Mouse (Mus musculus): ENCODE results near the gene Zbtb37. TPM values are rescaled to one million over a fixed set of nuclear protein-coding genes. Genes with fewer than 3 reads are reported as not detected.
A peak's percentile ranks its signal among the peaks of the same experiment; 100 is the strongest.

Gene Zbtb37
- polyA plus RNA-seq, 1 experiment from 2014 or later: 11.3 TPM

DNA sequence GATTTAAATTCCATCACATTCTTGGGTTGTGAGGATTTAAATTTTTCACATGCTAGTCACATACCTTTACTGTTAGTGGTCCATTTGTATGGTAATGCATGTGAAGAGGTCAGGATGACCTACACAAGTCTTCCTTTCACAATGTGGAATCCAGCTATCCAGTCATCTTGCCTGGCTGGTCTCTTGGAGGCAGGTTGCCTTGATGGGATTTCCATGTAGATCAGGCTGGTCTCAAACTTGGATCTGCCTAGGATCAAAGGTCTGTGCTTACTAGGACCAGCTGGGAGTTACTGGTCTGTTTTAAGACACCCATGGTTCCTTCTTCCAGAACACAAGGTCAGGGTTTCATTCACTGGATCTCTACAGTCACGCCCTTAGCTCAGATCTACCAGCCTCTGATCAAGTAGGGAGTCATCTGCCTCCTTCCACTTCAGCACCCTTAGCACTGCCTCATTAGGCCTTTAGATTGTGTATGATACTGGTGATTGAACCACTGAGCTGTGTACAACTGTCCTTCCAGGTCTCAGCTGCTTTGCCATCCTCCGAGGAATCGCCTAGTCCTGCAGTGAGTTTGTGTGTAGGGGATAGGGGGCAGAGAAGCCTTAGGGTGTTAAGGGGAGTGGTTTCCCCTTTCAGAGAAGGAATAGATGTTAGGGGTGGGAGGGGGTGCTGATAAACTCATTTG is 5.2 kb upstream of the Zbtb37 start:
- Histone ChIP-seq H3K27ac (replicated peaks) (peak overlapping the region; percentile 75), H3K9me3 (no peaks in the 10 kb centered on the region), H3K4me1 (peaks cover 22% of the 10 kb centered on the region), H3K36me3 (peaks cover 73% of the 10 kb centered on the region), H3K4me2 (replicated peaks) (no peak overlapping the region), H3K27me3 (no peaks in the 10 kb centered on the region), H3K9ac (replicated peaks) (no peak overlapping the region), H3K4me3 (no peak overlapping the region)
- WGBS: 10% methylated on average over 3 of the region's 3 CpGs
- peak; percentile 23; the same call in 1 of the 2 replicates for ATAC-seq (ENCODE audit: low FRiP score, low read depth)

DNA sequence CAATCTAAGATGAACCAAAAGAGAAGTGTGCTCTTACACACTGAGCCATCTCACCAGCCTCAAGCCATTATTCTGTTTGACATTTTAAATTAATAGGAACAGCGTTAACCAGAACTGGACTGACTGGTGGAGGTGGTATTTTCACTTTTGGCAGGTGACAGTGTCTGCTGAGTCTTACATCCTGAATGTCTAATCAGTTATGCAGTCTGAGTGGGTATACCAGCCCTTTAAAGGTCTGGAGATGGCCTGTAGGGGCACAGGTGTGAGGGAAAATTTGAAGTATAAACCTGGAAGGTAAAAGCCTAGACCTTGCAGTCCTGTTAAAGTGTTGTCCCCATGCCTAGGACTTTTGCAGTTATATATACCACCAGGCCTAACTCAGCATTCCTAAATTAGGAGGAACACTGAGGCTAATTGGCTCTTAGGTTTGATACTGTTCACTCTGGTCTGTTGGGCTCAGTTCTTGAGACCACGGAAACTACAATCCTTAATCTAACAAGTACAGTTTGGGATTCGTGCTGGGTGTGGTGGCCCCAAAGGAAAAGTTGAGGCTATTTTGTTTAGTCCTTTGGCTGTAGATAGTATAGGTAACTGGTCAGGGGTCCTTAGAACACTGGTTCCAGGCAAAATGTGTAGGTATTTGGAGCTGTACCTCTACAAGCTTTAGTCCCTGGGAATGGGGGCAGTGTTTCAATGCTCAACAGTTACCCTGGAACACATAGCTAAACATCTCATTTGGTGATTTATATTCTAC is 4.5 kb upstream of the Zbtb37 start:
- WGBS: 11% methylated on average over 3 of the region's 3 CpGs
- Histone ChIP-seq H3K4me1 (peaks cover 22% of the 10 kb centered on the region), H3K9me3 (no peaks in the 10 kb centered on the region), H3K27me3 (no peaks in the 10 kb centered on the region), H3K4me2 (replicated peaks) (no peak overlapping the region), H3K9ac (replicated peaks) (no peak overlapping the region), H3K36me3 (peaks cover 66% of the 10 kb centered on the region), H3K27ac (replicated peaks) (peak overlapping the region; percentile 75), H3K4me3 (no peak overlapping the region)
- ATAC-seq (ENCODE audit: low FRiP score, low read depth): no peak

DNA sequence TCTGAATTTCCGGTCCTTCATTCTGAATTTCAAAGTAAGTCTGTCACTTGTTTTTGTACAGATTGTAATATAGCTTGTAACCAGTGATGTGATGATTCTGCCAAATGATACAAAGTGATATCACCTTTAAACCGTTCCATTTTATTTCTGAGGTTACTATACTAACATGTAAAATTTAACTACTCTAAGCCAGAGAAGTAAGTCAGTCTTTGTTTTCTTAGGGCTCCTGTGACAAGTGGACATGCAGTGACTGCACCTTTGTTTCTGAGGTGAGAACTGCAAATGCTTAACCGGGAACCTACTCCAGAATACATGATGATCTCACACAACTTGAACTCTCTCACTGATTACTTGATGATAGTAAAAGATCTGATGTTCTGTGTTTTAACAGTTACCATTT is 3.4 kb upstream of the Zbtb37 start:
- no peak for ATAC-seq (ENCODE audit: low FRiP score, low read depth)
- Histone ChIP-seq H3K9ac (replicated peaks) (no peak overlapping the region), H3K27ac (replicated peaks) (no peak overlapping the region), H3K4me2 (replicated peaks) (peak overlapping the region; percentile 90), H3K27me3 (no peaks in the 10 kb centered on the region), H3K4me3 (peak overlapping the region; percentile 88), H3K9me3 (no peaks in the 10 kb centered on the region), H3K4me1 (peaks cover 32% of the 10 kb centered on the region), H3K36me3 (peaks cover 63% of the 10 kb centered on the region)
- WGBS: 30% methylated on average over 3 of the region's 3 CpGs

DNA sequence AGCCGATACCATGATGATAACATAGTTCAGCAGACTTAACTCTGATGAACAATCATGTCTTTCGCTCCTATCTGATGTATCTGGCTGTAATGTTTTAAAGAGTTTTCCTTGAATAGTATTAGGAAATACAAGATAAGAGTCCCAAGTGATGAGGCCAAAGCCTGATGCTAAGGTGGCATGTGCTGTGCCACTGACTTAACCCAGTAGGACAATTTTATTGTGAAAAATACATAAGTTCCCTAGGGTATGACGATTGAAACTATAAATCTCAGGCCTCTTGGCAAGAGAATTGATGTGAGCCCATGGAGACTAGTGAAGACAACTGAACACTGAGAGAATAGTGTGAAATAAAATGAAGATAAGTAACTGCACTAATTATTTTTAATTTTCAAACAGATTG is 3.0 kb upstream of the Zbtb37 start:
- peaks cover 60% of the 10 kb centered on the region for H3K36me3 ChIP-seq
- H3K27ac ChIP-seq (replicated peaks): no peak overlapping the region
- H3K9me3 ChIP-seq: no peaks in the 10 kb centered on the region
- 31% methylated on average over 3 of the region's 3 CpGs for WGBS
- peak overlapping the region; percentile 90 for H3K4me2 ChIP-seq (replicated peaks)
- no peaks in the 10 kb centered on the region for H3K27me3 ChIP-seq
- peaks cover 33% of the 10 kb centered on the region for H3K4me1 ChIP-seq
- peak overlapping the region; percentile 88 for H3K4me3 ChIP-seq
- peak overlapping the region; percentile 57 for H3K9ac ChIP-seq (replicated peaks)
- no peak for ATAC-seq (ENCODE audit: low FRiP score, low read depth)

DNA sequence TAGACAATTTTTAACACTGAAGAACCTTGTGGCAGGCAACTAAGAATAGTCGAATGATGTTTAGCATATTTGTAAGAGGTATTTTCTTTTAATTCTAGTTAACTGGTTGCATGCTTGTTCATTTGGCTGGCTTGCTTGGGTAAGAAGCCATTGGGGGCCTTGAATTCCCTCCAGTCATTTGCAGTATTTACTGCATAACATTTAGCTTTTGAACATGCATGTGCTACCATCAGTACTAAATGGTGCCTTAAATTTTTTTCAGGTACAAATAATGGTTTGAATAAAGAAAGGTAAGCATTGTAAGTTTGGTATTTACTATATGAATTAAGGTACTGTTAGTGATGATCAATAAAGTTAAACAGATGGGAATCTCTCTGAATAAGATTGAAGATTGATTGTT is 2.4 kb upstream of the Zbtb37 start:
- no peak for ATAC-seq (ENCODE audit: low FRiP score, low read depth)
- H3K4me1 ChIP-seq: peaks cover 33% of the 10 kb centered on the region
- H3K9ac ChIP-seq (replicated peaks): peak overlapping the region; percentile 96
- H3K36me3 ChIP-seq: peaks cover 59% of the 10 kb centered on the region
- H3K27me3 ChIP-seq: no peaks in the 10 kb centered on the region
- H3K27ac ChIP-seq (replicated peaks): peak overlapping the region; percentile 90
- WGBS: 0% methylated on average over 1 of the region's 1 CpGs
- peak overlapping the region; percentile 88 for H3K4me3 ChIP-seq
- peak overlapping the region; percentile 90 for H3K4me2 ChIP-seq (replicated peaks)
- H3K9me3 ChIP-seq: no peaks in the 10 kb centered on the region

DNA sequence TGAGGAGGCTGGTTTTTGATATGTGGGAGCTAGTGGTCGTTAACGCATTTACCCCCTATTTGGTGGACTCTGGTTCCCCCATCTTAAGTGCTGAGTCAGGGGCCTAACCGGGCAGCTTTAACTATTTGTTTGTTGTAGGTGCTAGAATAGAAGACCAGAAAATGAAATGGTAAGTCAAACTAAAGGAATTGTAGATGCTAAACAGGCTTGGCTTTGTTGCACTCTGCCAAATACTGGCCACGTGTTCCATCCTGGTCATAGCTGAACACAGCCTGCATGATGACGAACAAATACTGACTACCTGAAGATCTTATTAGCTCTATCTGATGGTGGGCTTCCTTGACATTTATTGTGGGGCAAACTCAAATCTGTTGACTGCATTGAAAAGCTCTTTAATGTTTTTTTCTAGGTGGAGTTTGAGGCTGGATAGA is 1.8 kb upstream of the Zbtb37 start:
- Histone ChIP-seq H3K9ac (replicated peaks) (peak overlapping the region; percentile 96), H3K27ac (replicated peaks) (peak overlapping the region; percentile 90), H3K4me3 (peak overlapping the region; percentile 88), H3K27me3 (no peaks in the 10 kb centered on the region), H3K4me2 (replicated peaks) (peak overlapping the region; percentile 90), H3K4me1 (peaks cover 33% of the 10 kb centered on the region), H3K9me3 (no peaks in the 10 kb centered on the region), H3K36me3 (peaks cover 59% of the 10 kb centered on the region)
- WGBS: under 1% methylated on average over 5 of the region's 5 CpGs
- ATAC-seq (ENCODE audit: low FRiP score, low read depth): no peak

DNA sequence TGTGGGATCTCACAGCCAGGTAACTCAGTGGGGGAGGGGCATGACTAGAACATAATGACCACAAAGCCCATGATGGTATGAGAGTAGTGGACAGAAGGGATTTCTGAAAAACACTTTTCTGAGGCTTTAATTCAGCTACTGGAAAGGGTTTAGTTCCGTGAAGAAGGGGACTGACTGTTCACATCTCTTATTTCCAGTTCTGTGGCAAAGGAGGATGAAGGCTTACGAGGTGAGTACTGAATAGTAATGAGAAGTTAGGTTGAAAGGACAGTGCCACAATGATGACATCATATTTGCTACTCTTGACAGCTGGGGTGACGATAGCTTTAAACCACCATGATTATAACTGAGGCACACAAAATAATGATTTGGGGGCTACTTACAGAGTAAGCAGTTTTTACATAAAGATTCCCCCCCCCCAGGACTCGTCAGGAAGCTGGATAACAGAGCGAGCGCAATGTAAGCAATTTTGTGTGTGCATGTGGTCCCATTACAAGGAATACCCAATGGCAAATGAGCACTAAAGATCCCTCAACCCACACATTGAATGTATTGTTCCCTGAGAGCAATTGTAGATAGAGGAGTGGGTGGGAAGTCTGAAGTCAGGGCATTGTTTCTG is 1.2 kb upstream of the Zbtb37 start:
- H3K27ac ChIP-seq (replicated peaks): peak overlapping the region; percentile 90
- peaks cover 62% of the 10 kb centered on the region for H3K36me3 ChIP-seq
- under 1% methylated on average over 6 of the region's 6 CpGs for WGBS
- no peaks in the 10 kb centered on the region for H3K27me3 ChIP-seq
- peak overlapping the region; percentile 96 for H3K9ac ChIP-seq (replicated peaks)
- H3K4me2 ChIP-seq (replicated peaks): peak overlapping the region; percentile 90
- no peak for ATAC-seq (ENCODE audit: low FRiP score, low read depth)
- H3K9me3 ChIP-seq: no peaks in the 10 kb centered on the region
- peaks cover 33% of the 10 kb centered on the region for H3K4me1 ChIP-seq
- peak overlapping the region; percentile 88 for H3K4me3 ChIP-seq

DNA sequence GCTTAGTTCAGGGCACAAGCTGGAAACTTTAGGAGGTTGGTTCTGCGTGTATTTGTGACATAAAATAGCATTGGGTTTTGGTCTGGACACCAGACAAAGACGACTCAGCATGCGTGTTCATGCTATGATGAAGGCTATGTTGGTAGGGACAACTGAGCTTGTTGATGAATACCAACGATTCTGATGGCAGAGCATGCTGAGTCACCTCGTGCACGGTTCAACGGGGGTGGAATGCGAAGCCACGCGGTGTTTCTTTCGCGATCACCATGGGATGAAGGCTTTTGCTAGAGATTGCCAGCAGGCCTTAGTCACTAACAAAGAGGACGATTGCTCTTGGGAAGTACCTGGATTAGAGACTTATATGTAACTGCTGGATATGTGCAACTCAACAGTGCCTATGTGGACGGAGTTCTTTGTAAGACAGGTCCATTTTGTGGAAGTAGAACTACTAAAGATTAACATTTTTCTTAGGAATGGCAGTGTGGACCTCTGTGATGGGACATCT is 684 bp upstream of the Zbtb37 start:
- WGBS: under 1% methylated on average over 14 of the region's 14 CpGs
- H3K4me1 ChIP-seq: peaks cover 33% of the 10 kb centered on the region
- peak overlapping the region; percentile 90 for H3K27ac ChIP-seq (replicated peaks)
- H3K27me3 ChIP-seq: no peaks in the 10 kb centered on the region
- ATAC-seq (ENCODE audit: low FRiP score, low read depth): peak; percentile 42
- peak overlapping the region; percentile 88 for H3K4me3 ChIP-seq
- H3K9me3 ChIP-seq: no peaks in the 10 kb centered on the region
- H3K9ac ChIP-seq (replicated peaks): peak overlapping the region; percentile 96
- H3K4me2 ChIP-seq (replicated peaks): peak overlapping the region; percentile 90
- H3K36me3 ChIP-seq: peaks cover 60% of the 10 kb centered on the region

DNA sequence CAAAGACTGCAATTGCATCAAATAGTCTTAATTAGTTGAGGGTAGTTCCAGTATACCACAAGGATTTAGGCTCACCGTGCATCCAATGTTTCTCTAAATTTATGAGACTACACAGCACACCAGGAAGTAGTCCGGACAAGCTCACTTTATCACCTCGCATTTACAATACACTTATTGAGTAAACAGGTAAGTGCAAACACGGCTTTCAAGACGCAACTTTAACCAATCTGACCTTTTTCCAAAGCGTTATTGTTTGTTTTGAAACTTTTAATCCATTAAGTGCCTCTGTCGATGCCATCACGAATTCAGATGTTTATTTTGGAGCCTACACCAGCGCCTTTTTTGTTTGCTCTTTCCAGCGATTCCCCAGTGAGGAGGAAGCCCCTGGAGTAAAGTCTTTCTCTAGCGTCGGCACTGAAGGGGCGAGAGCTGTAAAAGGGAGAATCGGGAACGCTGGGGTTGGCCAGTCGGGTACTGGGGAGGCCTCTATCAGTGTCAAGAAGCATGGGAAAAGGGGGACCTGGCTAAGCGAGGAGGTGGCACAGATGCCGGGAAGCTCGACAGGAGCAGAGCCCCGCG is 704 bp downstream of the Zbtb37 start:
- 2% methylated on average over 21 of the region's 21 CpGs for WGBS
- no peak for ATAC-seq (ENCODE audit: low FRiP score, low read depth)
- no peaks in the 10 kb centered on the region for H3K9me3 ChIP-seq
- peak overlapping the region; percentile 87 for H3K27ac ChIP-seq (replicated peaks)
- no peaks in the 10 kb centered on the region for H3K27me3 ChIP-seq
- H3K4me3 ChIP-seq: peak overlapping the region; percentile 88
- H3K4me1 ChIP-seq: peaks cover 27% of the 10 kb centered on the region
- H3K36me3 ChIP-seq: peaks cover 60% of the 10 kb centered on the region
- peak overlapping the region; percentile 86 for H3K9ac ChIP-seq (replicated peaks)
- H3K4me2 ChIP-seq (replicated peaks): peak overlapping the region; percentile 72

DNA sequence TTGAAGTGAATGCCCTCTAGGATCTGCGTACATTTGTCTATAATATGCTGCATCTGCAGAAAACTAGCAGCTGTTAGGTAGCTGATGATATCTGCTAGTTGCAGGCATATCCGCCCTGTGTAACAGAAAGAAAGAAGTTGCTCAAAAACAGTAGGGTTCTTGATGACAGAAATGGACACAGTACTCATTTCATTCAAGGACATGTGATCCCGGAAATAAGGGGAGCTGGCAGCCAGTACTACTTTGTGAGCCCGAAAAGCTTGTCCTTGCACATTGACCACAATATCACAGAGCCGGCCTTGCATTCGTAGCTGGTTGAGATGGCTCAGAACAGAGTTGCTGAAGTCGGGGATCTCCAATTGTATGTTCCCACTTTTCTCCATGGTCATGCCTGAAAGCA is 2.3 kb downstream of the Zbtb37 start:
- 94% methylated on average over 7 of the region's 7 CpGs for WGBS
- H3K4me1 ChIP-seq: peaks cover 19% of the 10 kb centered on the region
- ATAC-seq (ENCODE audit: low FRiP score, low read depth): no peak
- no peaks in the 10 kb centered on the region for H3K9me3 ChIP-seq
- H3K36me3 ChIP-seq: peaks cover 45% of the 10 kb centered on the region
- H3K27me3 ChIP-seq: no peaks in the 10 kb centered on the region
- no peak overlapping the region for H3K9ac ChIP-seq (replicated peaks)
- no peak overlapping the region for H3K4me3 ChIP-seq
- H3K4me2 ChIP-seq (replicated peaks): no peak overlapping the region
- H3K27ac ChIP-seq (replicated peaks): no peak overlapping the region

DNA sequence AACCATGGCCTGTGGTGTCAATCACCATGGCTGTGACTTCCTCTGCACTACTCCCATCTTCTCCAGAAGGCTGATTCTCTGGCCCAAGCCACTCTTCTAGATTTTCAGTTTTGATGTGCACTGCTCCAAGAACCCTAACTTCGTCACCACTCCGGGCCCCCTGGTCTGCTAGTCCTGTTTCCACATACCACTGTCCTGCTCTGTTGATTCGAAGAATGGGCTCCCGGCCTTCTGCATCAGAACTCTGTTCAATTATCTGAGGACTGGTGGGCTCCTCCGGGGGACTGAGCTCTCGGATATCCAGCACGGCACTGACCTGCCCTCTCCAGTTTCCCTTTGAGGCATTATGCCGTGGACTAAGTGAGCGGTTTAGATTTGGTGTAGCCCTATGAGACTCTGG is 2.8 kb downstream of the Zbtb37 start:
- peaks cover 16% of the 10 kb centered on the region for H3K4me1 ChIP-seq
- 96% methylated on average over 9 of the region's 9 CpGs for WGBS
- H3K4me3 ChIP-seq: no peak overlapping the region
- no peak overlapping the region for H3K27ac ChIP-seq (replicated peaks)
- H3K36me3 ChIP-seq: peaks cover 47% of the 10 kb centered on the region
- no peak overlapping the region for H3K4me2 ChIP-seq (replicated peaks)
- H3K9ac ChIP-seq (replicated peaks): no peak overlapping the region
- H3K27me3 ChIP-seq: no peaks in the 10 kb centered on the region
- H3K9me3 ChIP-seq: no peaks in the 10 kb centered on the region
- ATAC-seq (ENCODE audit: low FRiP score, low read depth): no peak

Measured in midbrain, embryonic 12.5 days (tissue).